Mouse (Mus musculus) 3T3-L1 (cell line): Measurements from ENCODE around the gene Btbd11.
"Not testable (repeated sequence)": the region's sequence is repeated elsewhere in the genome, so short reads cannot be mapped to it uniquely, and the experiment has no call there.

ENCODE experiments used
- DNase-seq: peaks from one replicate; pipeline ENCODE4 v3.0.0-alpha.2; 2015; ENCODE audit warnings: low read depth, low spot score

Btbd11 gene

DNA sequence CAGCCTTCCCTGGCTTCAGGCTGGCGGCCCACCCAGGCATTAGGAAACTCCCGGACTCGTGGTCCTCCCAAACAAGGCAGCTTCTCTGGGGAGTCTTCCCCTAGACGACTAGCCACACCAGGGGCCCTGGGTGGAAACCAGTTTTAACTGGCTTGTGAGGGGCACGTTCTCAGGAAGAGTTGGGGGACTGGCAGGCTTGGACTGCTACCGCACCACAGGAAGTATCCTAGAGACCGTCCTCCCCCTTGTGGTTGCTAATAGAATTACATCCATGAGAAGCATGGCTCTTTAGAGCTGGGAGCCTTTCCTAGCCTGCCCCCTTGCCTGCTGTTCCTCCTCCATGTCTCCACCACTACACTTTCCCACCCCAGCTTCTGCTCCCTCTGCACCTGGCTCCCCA, 265.1 kb downstream of the Btbd11 start:
- DNase-seq = peak; percentile 73

DNA sequence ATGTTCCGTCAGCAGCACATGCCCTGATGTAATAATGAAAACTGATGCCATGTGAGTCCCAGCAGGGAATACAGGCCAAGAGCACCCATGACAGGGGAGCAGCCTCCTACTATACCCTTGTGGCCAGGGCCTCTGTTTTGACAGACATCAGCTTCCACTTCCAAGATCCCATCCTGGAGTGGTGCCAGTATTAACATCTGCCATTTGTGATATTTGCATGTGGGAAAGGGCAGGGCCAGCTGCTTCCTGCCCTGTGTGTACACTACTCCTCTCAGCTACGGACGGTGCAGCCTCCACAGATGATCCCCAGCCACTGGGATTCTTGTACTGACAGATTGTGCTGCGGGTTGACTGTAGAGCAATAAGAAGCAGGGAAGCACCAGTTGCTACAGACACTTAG, 269.3 kb downstream of the Btbd11 start:
- DNase-seq = peak; percentile 34

DNA sequence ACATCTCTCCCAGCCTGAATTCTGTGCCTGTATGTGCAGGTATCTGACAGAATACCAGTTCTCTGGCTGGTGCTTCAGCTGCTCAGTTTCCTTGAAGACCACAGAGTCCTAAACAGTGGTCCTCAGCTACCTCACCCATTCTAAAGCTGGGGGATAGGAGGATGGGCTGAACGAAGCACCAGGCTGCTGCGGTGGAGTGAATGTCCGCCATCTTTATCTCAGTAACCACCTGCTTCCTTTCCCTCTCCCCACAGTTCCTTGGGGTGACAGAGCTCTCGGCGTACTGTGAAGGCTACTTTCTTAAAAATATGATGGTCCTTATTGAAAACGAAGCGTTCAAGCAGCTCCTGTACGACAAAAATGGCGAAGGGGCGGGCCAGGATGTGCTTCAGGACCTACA, 271.3 kb downstream of the Btbd11 start:
- no peak for DNase-seq

DNA sequence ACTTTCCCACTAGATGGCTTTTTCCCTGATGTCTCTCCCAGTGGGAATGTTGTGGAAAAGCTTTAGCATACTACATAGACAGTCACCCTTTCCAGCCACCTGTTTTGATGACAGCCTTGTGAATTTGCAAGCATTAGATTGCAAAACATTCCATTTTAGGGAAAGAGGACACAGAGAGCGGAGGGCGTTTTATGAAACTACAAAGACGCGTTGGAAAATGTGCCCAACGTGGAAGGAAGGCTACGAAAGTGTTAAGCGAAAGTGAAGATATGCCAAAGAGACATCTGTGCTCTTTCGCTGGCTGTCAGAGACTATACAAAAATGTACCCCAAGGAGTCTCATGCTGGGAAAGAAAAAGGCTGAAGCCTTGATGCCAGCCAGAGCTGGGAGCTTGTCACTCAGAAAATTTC, 286.9 kb downstream of the Btbd11 start:
- no peak for DNase-seq

DNA sequence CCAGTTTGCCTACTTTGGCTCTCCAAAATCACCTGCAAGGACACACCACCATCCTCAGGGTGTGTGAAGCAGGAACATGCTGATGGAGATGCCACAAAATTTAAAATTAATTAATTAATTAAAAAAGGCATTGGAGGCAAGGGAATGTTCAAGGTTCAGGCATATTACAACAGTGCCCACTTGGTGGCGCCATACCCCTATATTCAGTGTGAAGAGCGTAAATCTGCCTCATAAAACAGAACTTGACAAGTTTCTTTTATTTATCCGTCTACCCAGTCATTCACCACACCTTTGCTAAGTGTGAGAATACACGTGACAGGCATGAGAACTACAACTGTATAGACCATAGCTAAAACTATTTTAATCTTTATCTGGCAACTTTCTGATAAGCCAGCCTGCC, 292.0 kb downstream of the Btbd11 start:
- DNase-seq = peak; percentile 77

DNA sequence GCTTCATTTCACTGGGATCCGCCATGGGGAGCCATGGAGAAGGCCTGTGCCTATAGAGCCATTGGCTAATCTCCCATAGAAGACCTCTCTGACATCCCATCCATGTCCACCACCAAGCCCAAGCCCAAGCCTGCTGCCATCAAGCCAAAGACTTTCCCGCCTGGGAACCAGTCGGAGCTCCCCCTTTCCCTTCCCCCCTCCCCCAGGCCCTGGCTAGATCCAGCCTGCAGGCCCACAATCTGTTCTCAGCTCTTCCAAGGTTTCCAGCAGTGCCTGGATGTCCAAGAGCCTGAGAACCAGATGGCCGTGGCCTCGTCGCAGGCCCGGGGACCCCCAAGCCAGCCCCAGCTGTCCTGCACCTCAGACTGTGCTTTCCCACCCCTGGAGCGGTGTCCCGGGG, 295.8 kb downstream of the Btbd11 start:
- no peak for DNase-seq

DNA sequence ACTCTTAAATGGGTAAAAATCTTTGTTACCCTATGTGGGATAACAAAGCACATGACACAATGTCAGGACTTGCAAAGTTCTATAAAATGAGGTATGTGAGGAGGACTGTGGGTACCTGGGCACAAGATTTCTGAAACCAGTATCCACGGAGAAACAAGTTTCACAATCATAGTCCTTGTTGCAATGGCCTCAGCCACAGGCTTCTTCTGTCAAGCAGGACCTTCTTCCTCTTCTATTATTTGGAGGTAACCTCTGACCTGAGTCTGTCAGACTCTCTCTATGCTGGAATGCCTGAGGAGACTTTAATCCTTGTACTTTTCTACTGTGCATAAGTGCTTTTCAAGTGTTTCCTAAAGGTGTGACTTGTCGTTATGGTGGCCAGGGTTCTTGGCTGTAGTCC, 307.8 kb downstream of the Btbd11 start:
- DNase-seq = not testable (repeated sequence)

DNA sequence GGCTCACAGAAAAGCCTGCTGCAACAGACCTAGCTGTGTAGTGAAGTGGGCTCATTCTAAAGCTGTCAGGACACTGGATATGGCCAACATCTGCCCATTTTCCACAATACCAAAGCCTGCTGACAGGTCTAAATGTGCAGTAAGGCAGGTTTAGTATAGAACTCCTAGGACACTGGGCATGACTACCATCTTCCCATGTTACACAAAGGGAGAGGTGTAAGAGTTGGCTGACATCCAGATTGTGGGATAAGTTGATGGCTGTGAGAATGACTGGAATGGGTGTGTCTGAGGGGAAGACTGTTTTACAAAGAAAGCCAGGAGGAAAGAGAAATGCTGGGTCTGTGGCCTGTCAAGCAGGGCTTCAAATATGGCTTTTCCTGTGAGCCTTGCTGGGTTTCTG, 313.1 kb downstream of the Btbd11 start:
- DNase-seq = no peak

DNA sequence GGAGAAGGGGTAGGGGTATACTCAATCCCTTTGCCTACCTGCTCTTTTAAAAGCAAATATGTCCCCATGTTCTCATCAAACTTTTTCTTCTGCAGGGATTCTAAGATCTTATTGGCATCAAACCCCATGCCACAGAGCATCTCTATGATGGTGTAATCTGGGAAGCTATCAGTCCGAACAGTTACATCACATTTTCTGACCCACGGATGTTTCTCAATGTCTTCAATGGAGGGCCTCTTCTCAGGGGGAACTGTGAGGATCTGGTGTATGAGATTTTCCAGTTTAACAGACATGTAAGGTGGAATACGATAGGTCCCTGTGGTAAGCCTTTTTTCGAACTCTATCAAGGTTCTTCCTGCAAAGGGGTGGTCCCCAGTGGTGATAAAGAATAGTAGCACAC, 323.2 kb downstream of the Btbd11 start:
- not testable (repeated sequence) for DNase-seq
